Mouse (Mus musculus): ENCODE measurements at regions not wholly inside any gene's neighbourhood (a gene's known extent, or its start where the extent isn't known, plus 50 kb on each side); places are given as distances from the start of the nearest gene placed in this dataset.

DNA sequence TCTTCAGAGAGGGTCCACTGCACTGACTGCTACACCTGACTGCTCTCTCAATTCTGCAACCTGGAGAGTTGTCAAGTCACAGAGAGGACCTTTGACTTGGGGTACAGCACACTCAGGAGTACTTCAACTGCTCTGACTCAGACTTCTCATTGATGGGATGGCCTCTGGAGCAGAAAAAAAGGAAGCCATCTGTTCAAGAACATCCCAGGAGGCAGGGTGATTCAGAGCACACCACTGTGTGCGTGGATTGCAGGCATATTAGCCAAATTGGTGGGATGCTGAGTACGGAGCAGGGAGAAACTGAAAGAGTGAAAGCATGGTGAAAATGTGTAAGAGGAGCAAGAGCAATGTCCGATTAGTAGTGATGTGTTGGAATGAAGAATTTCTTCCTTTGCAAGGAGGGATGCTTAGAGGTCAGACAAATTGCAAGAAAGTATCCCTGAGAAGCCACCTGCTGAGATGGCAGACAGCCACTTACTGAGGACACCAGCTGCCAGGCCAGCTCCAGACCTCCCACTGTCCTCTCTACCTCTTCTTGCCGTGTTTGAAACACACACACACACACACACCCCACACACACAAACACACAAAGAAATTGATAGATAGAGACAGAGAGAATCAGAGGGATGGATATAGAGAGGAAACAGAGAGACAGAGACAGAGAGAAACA is 119.2 kb upstream of the Slco3a1 start:
- no peaks in the 10 kb centered on the region for H3K36me3 ChIP-seq
- no peak overlapping the region for H3K4me2 ChIP-seq (replicated peaks)
- no peak for ATAC-seq (ENCODE audit: low FRiP score, low read depth)
- no peak overlapping the region for H3K27ac ChIP-seq (replicated peaks)
- no peak overlapping the region for H3K4me3 ChIP-seq
- WGBS, result 73% methylated on average over 4 of the region's 4 CpGs
- no peak overlapping the region for H3K9ac ChIP-seq (replicated peaks)
- no peaks in the 10 kb centered on the region for H3K27me3 ChIP-seq
- H3K4me1 ChIP-seq, result no peaks in the 10 kb centered on the region
- no peaks in the 10 kb centered on the region for H3K9me3 ChIP-seq

DNA sequence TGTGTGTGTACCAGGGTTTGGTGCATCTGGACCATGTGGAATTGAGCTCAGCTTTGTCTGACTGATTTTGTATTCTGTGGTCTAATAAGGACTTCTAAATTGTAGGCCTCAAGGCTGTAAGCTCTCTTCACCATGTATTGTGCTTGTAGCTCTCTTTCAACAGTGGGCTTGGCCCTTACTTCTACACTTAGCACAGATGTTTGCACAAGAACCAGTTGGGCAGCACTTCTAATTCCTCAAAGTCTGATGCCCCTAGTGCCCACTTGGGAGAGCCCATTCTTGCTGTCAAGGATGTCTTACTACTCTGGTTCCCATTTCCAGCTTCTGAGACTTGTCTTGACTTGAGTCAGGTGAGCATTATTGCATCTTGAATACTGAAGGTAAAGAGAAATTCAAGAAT is 114.5 kb upstream of the Slco3a1 start:
- Histone ChIP-seq H3K4me3 (no peak overlapping the region), H3K4me2 (replicated peaks) (no peak overlapping the region), H3K27ac (replicated peaks) (no peak overlapping the region), H3K9ac (replicated peaks) (no peak overlapping the region), H3K27me3 (no peaks in the 10 kb centered on the region), H3K36me3 (no peaks in the 10 kb centered on the region), H3K9me3 (no peaks in the 10 kb centered on the region), H3K4me1 (no peaks in the 10 kb centered on the region)
- ATAC-seq (ENCODE audit: low FRiP score, low read depth), result no peak

DNA sequence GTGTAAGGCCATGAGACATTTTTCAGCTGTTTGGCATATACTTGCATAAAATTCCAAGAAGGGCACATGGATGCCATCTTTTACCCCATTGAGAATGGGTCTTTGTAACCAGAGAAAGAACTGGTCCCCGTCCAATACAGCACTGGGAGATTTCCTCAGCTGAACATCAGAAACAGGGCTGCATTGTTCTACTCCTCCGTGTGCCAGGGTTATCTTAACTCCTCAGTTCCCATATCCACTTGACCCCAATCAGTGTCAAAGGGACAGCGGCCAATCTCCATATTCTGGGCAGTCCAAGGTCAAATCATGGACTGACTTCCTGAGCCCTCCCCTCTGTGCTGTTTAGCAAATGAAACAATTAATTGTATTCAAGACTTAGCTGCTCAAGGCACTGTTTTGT is 112.5 kb upstream of the Slco3a1 start:
- H3K4me1 ChIP-seq, result no peaks in the 10 kb centered on the region
- H3K9ac ChIP-seq (replicated peaks), result no peak overlapping the region
- no peak overlapping the region for H3K27ac ChIP-seq (replicated peaks)
- H3K4me2 ChIP-seq (replicated peaks), result no peak overlapping the region
- H3K27me3 ChIP-seq, result no peaks in the 10 kb centered on the region
- ATAC-seq (ENCODE audit: low FRiP score, low read depth), result no peak
- H3K36me3 ChIP-seq, result no peaks in the 10 kb centered on the region
- 66% methylated on average over 3 of the region's 3 CpGs for WGBS
- H3K9me3 ChIP-seq, result no peaks in the 10 kb centered on the region
- no peak overlapping the region for H3K4me3 ChIP-seq

- Histone ChIP-seq H3K4me2 (replicated peaks) (no peak overlapping the region), H3K4me3 (no peak overlapping the region), H3K9ac (replicated peaks) (no peak overlapping the region), H3K27me3 (no peaks in the 10 kb centered on the region), H3K27ac (replicated peaks) (no peak overlapping the region), H3K9me3 (no peaks in the 10 kb centered on the region), H3K36me3 (no peaks in the 10 kb centered on the region), H3K4me1 (no peaks in the 10 kb centered on the region)
- ATAC-seq (ENCODE audit: low FRiP score, low read depth), result no peak
- WGBS, result 89% methylated on average over 1 of the region's 1 CpGs
These were observed 109.2 kb upstream of the Slco3a1 start for GRCm38 (mm10) chr7:74663820-74664219.

DNA sequence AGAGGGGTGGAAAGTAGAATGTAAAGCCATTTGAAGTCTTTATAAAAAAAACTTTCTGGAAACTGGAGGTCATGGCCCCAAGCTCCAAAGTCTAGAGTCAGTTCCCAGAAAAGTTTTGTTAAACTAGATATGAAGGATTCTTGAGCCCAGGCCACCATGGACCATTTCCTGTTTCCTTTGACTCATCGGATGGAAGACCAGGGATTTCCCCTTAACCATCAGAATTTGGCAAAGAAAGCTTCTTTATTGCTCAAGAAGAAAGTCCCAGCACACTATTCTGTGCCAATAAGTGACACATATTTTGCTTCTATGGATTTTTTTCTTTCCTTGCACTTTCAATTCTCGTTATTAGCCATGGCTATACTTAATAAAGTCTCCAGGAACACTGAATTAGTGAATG is 92.7 kb upstream of the Slco3a1 start:
- Histone ChIP-seq H3K36me3 (no peaks in the 10 kb centered on the region), H3K4me1 (no peaks in the 10 kb centered on the region), H3K4me2 (replicated peaks) (no peak overlapping the region), H3K4me3 (no peak overlapping the region), H3K27me3 (no peaks in the 10 kb centered on the region), H3K9me3 (no peaks in the 10 kb centered on the region), H3K27ac (replicated peaks) (no peak overlapping the region), H3K9ac (replicated peaks) (no peak overlapping the region)
- 80% methylated on average over 2 of the region's 2 CpGs for WGBS
- no peak for ATAC-seq (ENCODE audit: low FRiP score, low read depth)

DNA sequence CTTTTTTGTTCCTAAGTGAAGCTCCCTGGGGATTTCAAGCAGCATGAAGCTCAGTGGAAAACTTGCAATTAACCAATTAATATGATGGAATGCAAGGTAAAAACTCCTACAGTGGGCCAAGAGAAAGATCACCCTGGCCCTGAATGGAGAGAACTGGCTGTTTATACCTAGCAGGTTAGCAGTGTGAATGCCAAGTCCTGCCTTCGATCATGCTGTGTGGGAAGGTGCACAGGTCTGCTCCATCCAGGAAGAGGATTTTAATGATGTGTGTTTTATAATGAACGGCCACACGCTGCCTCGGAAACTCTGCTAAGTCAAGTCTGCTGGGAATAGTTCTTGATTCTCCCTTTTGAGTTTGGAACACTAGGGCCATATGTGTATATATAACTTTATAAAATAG is 85.6 kb upstream of the Slco3a1 start:
- WGBS, result 93% methylated on average over 4 of the region's 4 CpGs
- H3K27me3 ChIP-seq, result no peaks in the 10 kb centered on the region
- no peaks in the 10 kb centered on the region for H3K4me1 ChIP-seq
- H3K36me3 ChIP-seq, result no peaks in the 10 kb centered on the region
- no peak for ATAC-seq (ENCODE audit: low FRiP score, low read depth)
- H3K9ac ChIP-seq (replicated peaks), result no peak overlapping the region
- H3K4me2 ChIP-seq (replicated peaks), result no peak overlapping the region
- H3K27ac ChIP-seq (replicated peaks), result no peak overlapping the region
- H3K9me3 ChIP-seq, result no peaks in the 10 kb centered on the region
- H3K4me3 ChIP-seq, result no peak overlapping the region

DNA sequence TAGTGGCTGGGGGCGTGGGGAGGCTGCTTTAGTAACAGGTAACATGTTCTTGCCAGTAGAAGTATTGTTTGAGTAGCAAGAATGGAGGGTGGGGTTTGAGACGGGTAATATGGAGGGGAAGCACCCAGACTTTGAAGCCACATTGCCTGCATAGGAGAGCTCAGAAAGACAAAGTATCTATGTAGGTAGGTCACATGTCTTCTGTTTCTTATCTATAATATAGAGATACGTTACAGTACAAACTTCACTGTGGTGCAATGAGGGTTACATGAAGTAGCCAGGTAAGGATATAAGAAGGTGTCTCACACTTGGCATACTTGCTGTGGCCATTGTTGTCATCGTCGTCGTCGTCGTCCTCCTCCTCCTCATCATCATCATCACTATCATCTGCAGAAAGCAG is 77.6 kb upstream of the Slco3a1 start:
- ATAC-seq (ENCODE audit: low FRiP score, low read depth), result no peak
- H3K9me3 ChIP-seq, result no peaks in the 10 kb centered on the region
- no peak overlapping the region for H3K4me3 ChIP-seq
- no peak overlapping the region for H3K27ac ChIP-seq (replicated peaks)
- H3K4me1 ChIP-seq, result no peaks in the 10 kb centered on the region
- H3K9ac ChIP-seq (replicated peaks), result no peak overlapping the region
- WGBS, result 92% methylated on average over 8 of the region's 8 CpGs
- no peak overlapping the region for H3K4me2 ChIP-seq (replicated peaks)
- H3K36me3 ChIP-seq, result no peaks in the 10 kb centered on the region
- H3K27me3 ChIP-seq, result no peaks in the 10 kb centered on the region

DNA sequence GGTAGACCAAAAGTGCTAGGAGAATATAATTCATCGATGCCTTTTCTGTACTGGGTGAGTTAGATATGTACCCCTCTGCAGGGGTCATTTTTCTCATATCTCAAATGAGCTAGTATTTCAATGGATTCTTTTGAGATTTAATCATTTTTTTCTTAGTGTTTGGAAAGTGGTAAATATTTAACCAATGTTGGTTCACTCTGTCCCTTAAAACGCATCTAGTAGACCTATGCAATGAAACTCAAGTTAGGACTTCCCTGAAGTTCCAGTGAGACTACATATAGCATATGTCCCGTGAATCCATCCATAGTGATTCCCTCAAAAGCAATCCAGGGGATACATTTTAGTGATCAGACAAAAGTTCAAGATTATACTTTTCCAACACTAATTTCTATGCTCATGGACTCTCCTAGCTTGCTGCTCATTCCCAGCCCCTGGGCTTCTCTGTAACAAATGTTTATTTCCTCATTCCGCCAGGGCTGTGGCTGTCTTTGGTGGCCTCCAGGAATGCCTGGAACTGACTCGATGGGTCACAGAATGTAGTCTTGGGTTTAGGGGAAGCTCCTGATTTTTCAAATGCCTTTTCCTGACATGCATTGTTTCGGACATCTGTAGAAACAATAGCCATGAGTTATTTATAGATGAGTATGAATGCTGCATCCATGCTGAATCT is 74.4 kb upstream of the Slco3a1 start:
- 90% methylated on average over 6 of the region's 6 CpGs for WGBS

More for the DNA sequence above, 74.4 kb upstream of the Slco3a1 start:
- no peak overlapping the region for H3K9ac ChIP-seq (replicated peaks)
- H3K4me2 ChIP-seq (replicated peaks), result no peak overlapping the region
- H3K27ac ChIP-seq (replicated peaks), result no peak overlapping the region
- H3K4me1 ChIP-seq, result no peaks in the 10 kb centered on the region
- ATAC-seq (ENCODE audit: low FRiP score, low read depth), result no peak
- H3K4me3 ChIP-seq, result no peak overlapping the region
- H3K9me3 ChIP-seq, result no peaks in the 10 kb centered on the region
- no peaks in the 10 kb centered on the region for H3K36me3 ChIP-seq
- H3K27me3 ChIP-seq, result no peaks in the 10 kb centered on the region

Measured in midbrain, embryonic 12.5 days (tissue).